Mouse (Mus musculus) kidney, embryonic 15.5 days (tissue): ENCODE measurements around the gene Olfr631. TPM values are rescaled to one million over a fixed set of nuclear protein-coding genes. Genes with fewer than 3 reads are reported as not detected.
"Not testable (repeated sequence)": the region's sequence is repeated elsewhere in the genome, so short reads cannot be mapped to it uniquely, and the experiment has no call there.

Experiments used
- ATAC-seq: fragments of 200-750 bp; cut with Nextera tagmentation; replicated peaks from 2 replicates; pipeline ENCODE4 v1.8.0; 2017; ENCODE audit warnings: moderate TSS enrichment; ENCODE audit not compliant: low FRiP score
- H3K27ac ChIP-seq: fragments of 300-500 bp; sonication (generic); 2 replicates; pipeline ENCODE4 v1.5.1; 2015; ENCODE audit warnings: mild to moderate bottlenecking, inconsistent platforms
- H3K27me3 ChIP-seq: fragments of 300-500 bp; sonication (generic); 2 replicates; pipeline ENCODE4 v1.6.1; 2015; ENCODE audit warnings: inconsistent platforms
- H3K36me3 ChIP-seq: fragments of 300-500 bp; sonication (generic); 2 replicates; pipeline ENCODE4 v1.6.1; 2015; ENCODE audit warnings: inconsistent platforms
- H3K4me1 ChIP-seq: fragments of 300-500 bp; sonication (generic); 2 replicates; pipeline ENCODE4 v1.6.1; 2015; ENCODE audit warnings: inconsistent platforms
- H3K4me2 ChIP-seq: fragments of 300-500 bp; sonication (generic); 2 replicates; pipeline ENCODE4 v1.6.1; 2015; ENCODE audit warnings: moderate library complexity, mild to moderate bottlenecking, inconsistent platforms
- H3K4me3 ChIP-seq: fragments of 300-500 bp; sonication (generic); replicated peaks from 2 replicates; pipeline ENCODE4 v1.5.1; 2015; ENCODE audit warnings: mild to moderate bottlenecking, inconsistent platforms
- H3K9ac ChIP-seq: fragments of 300-500 bp; sonication (generic); 2 replicates; pipeline ENCODE4 v1.6.1; 2015; ENCODE audit warnings: mild to moderate bottlenecking, inconsistent platforms
- H3K9me3 ChIP-seq: fragments of 300-500 bp; sonication (generic); replicated peaks from 2 replicates; pipeline ENCODE4 v1.6.1; 2016; ENCODE audit warnings: inconsistent platforms
- WGBS: fragments of 180-500 bp; shearing (Covaris S2); methylation state at CpG from one replicate; pipeline ENCODE4 v1.1.7; 2015; ENCODE audit warnings: mixed read lengths; 5-methylcytosine and 5-hydroxymethylcytosine counted together
- polyA plus RNA-seq: library from polyadenylated mRNA; unstranded; fragments of >200 nt; fragmentation: Nextera tagmentation; extraction: Ambion mirVana; gene quantifications from 2 replicates; pipeline ENCODE4 v1.2.1, GENCODE M21; 2015

Gene Olfr631
- not detected in 2 replicates for polyA plus RNA-seq

GRCm38 (mm10) chr7:103928525-103928924 lies at the start of gene Olfr631:
Gene Olfr631, plus strand, starts transcription at chr7:103928825.
- ATAC-seq = no peak
- Histone ChIP-seq H3K27me3 (no peaks in the 10 kb centered on the region), H3K36me3 (no peaks in the 10 kb centered on the region), H3K4me3 (no peak within 1 kb of the TSS), H3K4me1 (no peaks in the 10 kb centered on the region), H3K4me2 (no peak within 1 kb of the TSS), H3K27ac (no peak within 1 kb of the TSS), H3K9ac (no peak within 1 kb of the TSS), H3K9me3 (no peaks in the 10 kb centered on the region)

- H3K4me1 ChIP-seq = no peaks in the 10 kb centered on the region
- no peak for ATAC-seq
- no peaks in the 10 kb centered on the region for H3K36me3 ChIP-seq
- H3K9ac ChIP-seq = no peak within 1 kb of the TSS
- H3K27ac ChIP-seq = no peak within 1 kb of the TSS
- H3K4me3 ChIP-seq = no peak within 1 kb of the TSS
- no peaks in the 10 kb centered on the region for H3K27me3 ChIP-seq
- no peaks in the 10 kb centered on the region for H3K9me3 ChIP-seq
- no peak within 1 kb of the TSS for H3K4me2 ChIP-seq
Observed at GRCm38 (mm10) chr7:103886152-103886551, 42.5 kb upstream of the Olfr631 start, which contains the start of gene Olfr66. Gene Olfr66, minus strand, starts transcription at chr7:103886252.

GRCm38 (mm10) chr7:103894385-103894784 lies 34.2 kb upstream of the Olfr631 start, which contains the start of gene Olfr64:
Gene Olfr64, minus strand, starts transcription at chr7:103894485.
- no peak within 1 kb of the TSS for H3K27ac ChIP-seq
- 70% methylated on average over 1 of the region's 1 CpGs for WGBS

GRCm38 (mm10) chr7:103903187-103903586 lies 25.4 kb upstream of the Olfr631 start, which contains the start of gene Olfr65:
Gene Olfr65, plus strand, starts transcription at chr7:103903487.
- H3K4me3 ChIP-seq = no peak within 1 kb of the TSS
- 71% methylated on average over 2 of the region's 2 CpGs for WGBS
- H3K27me3 ChIP-seq = no peaks in the 10 kb centered on the region
- H3K27ac ChIP-seq = no peak within 1 kb of the TSS
- no peak within 1 kb of the TSS for H3K9ac ChIP-seq
- H3K4me1 ChIP-seq = no peaks in the 10 kb centered on the region
- H3K36me3 ChIP-seq = no peaks in the 10 kb centered on the region
- H3K9me3 ChIP-seq = no peaks in the 10 kb centered on the region
- no peak within 1 kb of the TSS for H3K4me2 ChIP-seq
- ATAC-seq = no peak

More at GRCm38 (mm10) chr7:103894385-103894784, 34.2 kb upstream of the Olfr631 start, which contains the start of gene Olfr64:
- H3K9me3 ChIP-seq = no peaks in the 10 kb centered on the region
- no peak within 1 kb of the TSS for H3K9ac ChIP-seq
- H3K4me3 ChIP-seq = no peak within 1 kb of the TSS
- ATAC-seq = no peak
- H3K36me3 ChIP-seq = no peaks in the 10 kb centered on the region
- no peaks in the 10 kb centered on the region for H3K4me1 ChIP-seq
- no peak within 1 kb of the TSS for H3K4me2 ChIP-seq
- no peaks in the 10 kb centered on the region for H3K27me3 ChIP-seq

- no peaks in the 10 kb centered on the region for H3K27me3 ChIP-seq
- no peak overlapping the region for H3K27ac ChIP-seq
- no peak overlapping the region for H3K4me2 ChIP-seq
- ATAC-seq = peak; percentile 87
- no peaks in the 10 kb centered on the region for H3K36me3 ChIP-seq
- no peaks in the 10 kb centered on the region for H3K4me1 ChIP-seq
- WGBS = 8% methylated on average over 3 of the region's 3 CpGs
- no peak overlapping the region for H3K4me3 ChIP-seq
- no peak overlapping the region for H3K9ac ChIP-seq
- no peaks in the 10 kb centered on the region for H3K9me3 ChIP-seq
Observed at GRCm38 (mm10) chr7:103910047-103910446, 18.6 kb upstream of the Olfr631 start.

- no peak overlapping the region for H3K9ac ChIP-seq
- H3K27ac ChIP-seq = no peak overlapping the region
- no peak overlapping the region for H3K4me2 ChIP-seq
- peak; percentile 70 for ATAC-seq
- no peaks in the 10 kb centered on the region for H3K27me3 ChIP-seq
- no peaks in the 10 kb centered on the region for H3K9me3 ChIP-seq
- H3K36me3 ChIP-seq = no peaks in the 10 kb centered on the region
- H3K4me1 ChIP-seq = no peaks in the 10 kb centered on the region
- no peak overlapping the region for H3K4me3 ChIP-seq
- WGBS = 39% methylated on average over 8 of the region's 8 CpGs
Observed at GRCm38 (mm10) chr7:103912969-103913511, 15.6 kb upstream of the Olfr631 start.

GRCm38 (mm10) chr7:103915338-103915737 lies 13.3 kb upstream of the Olfr631 start:
- Histone ChIP-seq H3K27me3 (no peaks in the 10 kb centered on the region), H3K4me3 (no peak overlapping the region), H3K9ac (no peak overlapping the region), H3K4me1 (no peaks in the 10 kb centered on the region), H3K9me3 (no peaks in the 10 kb centered on the region), H3K27ac (no peak overlapping the region), H3K36me3 (no peaks in the 10 kb centered on the region), H3K4me2 (no peak overlapping the region)
- no peak; the same call in 1 of the 2 replicates for ATAC-seq

GRCm38 (mm10) chr7:103934264-103934663 lies 5.6 kb downstream of the Olfr631 start, which contains the start of gene Olfr632:
Gene Olfr632, plus strand, starts transcription at chr7:103934347.
- Histone ChIP-seq H3K4me3 (no peak within 1 kb of the TSS), H3K4me1 (no peaks in the 10 kb centered on the region), H3K9ac (no peak within 1 kb of the TSS), H3K27me3 (no peaks in the 10 kb centered on the region), H3K4me2 (no peak within 1 kb of the TSS), H3K27ac (no peak within 1 kb of the TSS), H3K9me3 (no peaks in the 10 kb centered on the region), H3K36me3 (no peaks in the 10 kb centered on the region)
- whole genome bisulfite sequencing = 78% methylated on average over 2 of the region's 2 CpGs
- no peak for ATAC-seq

GRCm38 (mm10) chr7:103942730-103943129 lies 14.1 kb downstream of the Olfr631 start:
- Histone ChIP-seq H3K36me3 (no peaks in the 10 kb centered on the region), H3K4me1 (no peaks in the 10 kb centered on the region), H3K9me3 (no peaks in the 10 kb centered on the region), H3K4me3 (no peak overlapping the region), H3K27ac (no peak overlapping the region), H3K4me2 (no peak overlapping the region), H3K27me3 (no peaks in the 10 kb centered on the region), H3K9ac (no peak overlapping the region)
- no peak for ATAC-seq
- WGBS = 35% methylated on average over 2 of the region's 2 CpGs

- Histone ChIP-seq H3K4me2 (no peak within 1 kb of the TSS), H3K27ac (no peak within 1 kb of the TSS), H3K9me3 (no peaks in the 10 kb centered on the region), H3K9ac (no peak within 1 kb of the TSS), H3K27me3 (no peaks in the 10 kb centered on the region), H3K4me3 (no peak within 1 kb of the TSS), H3K36me3 (no peaks in the 10 kb centered on the region), H3K4me1 (no peaks in the 10 kb centered on the region)
- ATAC-seq = no peak
Observed at GRCm38 (mm10) chr7:103944137-103944536, 15.5 kb downstream of the Olfr631 start, which contains the start of gene Olfr633. Gene Olfr633, plus strand, starts transcription at chr7:103944437.

GRCm38 (mm10) chr7:103966873-103967272 lies 38.2 kb downstream of the Olfr631 start:
- H3K36me3 ChIP-seq, H3K9ac ChIP-seq, ATAC-seq, H3K4me1 ChIP-seq, H3K4me2 ChIP-seq, H3K4me3 ChIP-seq, H3K27me3 ChIP-seq, H3K27ac ChIP-seq, H3K9me3 ChIP-seq: not testable (repeated sequence)
- 96% methylated on average over 22 of the region's 22 CpGs for WGBS

- Histone ChIP-seq H3K4me1 (no peaks in the 10 kb centered on the region), H3K4me2 (no peak within 1 kb of the TSS), H3K9me3 (no peaks in the 10 kb centered on the region), H3K36me3 (no peaks in the 10 kb centered on the region), H3K4me3 (no peak within 1 kb of the TSS), H3K27me3 (no peaks in the 10 kb centered on the region), H3K9ac (no peak within 1 kb of the TSS), H3K27ac (no peak within 1 kb of the TSS)
- ATAC-seq = no peak
- WGBS = 82% methylated on average over 1 of the region's 1 CpGs
Observed at GRCm38 (mm10) chr7:103970852-103971251, 42.2 kb downstream of the Olfr631 start, which contains the start of gene Olfr635. Gene Olfr635, plus strand, starts transcription at chr7:103971152.

- 83% methylated on average over 1 of the region's 1 CpGs for WGBS
- Histone ChIP-seq H3K4me2 (no peak overlapping the region), H3K9ac (no peak overlapping the region), H3K36me3 (no peaks in the 10 kb centered on the region), H3K4me1 (no peaks in the 10 kb centered on the region), H3K27ac (no peak overlapping the region), H3K9me3 (no peaks in the 10 kb centered on the region), H3K4me3 (no peak overlapping the region), H3K27me3 (no peaks in the 10 kb centered on the region)
- ATAC-seq = no peak
Observed at GRCm38 (mm10) chr7:103971782-103972181, 43.2 kb downstream of the Olfr631 start.
